Mouse (Mus musculus) adrenal gland, adult 2 months (tissue): Measurements from ENCODE around the gene Washc3. TPM values are rescaled to one million over a fixed set of nuclear protein-coding genes. Genes with fewer than 3 reads are reported as not detected.

Source experiments
- DNase-seq: peaks from one replicate; pipeline ENCODE4 v3.0.0; 2021
- polyA plus RNA-seq: library from polyadenylated mRNA; depleted of rRNA; stranded (reverse); fragments of >200 nt; gene quantifications from 2 replicates; pipeline ENCODE4 v1.2.3, GENCODE M21; 2012; rRNA removed
- total RNA-seq, 2 experiments: library from RNA; stranded (reverse); gene quantifications; 2 replicates each; pipeline ENCODE4 v1.2.3; 2021

Washc3 gene
- total and polyA plus RNA-seq, 3 experiments = 3.8 to 55.0 (median 52.5) TPM

GRCm38 (mm10) chr10:88255556-88255955 is 54.7 kb downstream of the Washc3 start:
- no peak for DNase-seq

GRCm38 (mm10) chr10:88260309-88260708 is 59.4 kb downstream of the Washc3 start:
- no peak for DNase-seq

- no peak for DNase-seq
Observed at GRCm38 (mm10) chr10:88261186-88261585, 60.3 kb downstream of the Washc3 start.

GRCm38 (mm10) chr10:88263383-88263782 is 62.5 kb downstream of the Washc3 start:
- no peak for DNase-seq

- DNase-seq = no peak
Observed at GRCm38 (mm10) chr10:88274045-88274444, 73.2 kb downstream of the Washc3 start.

- no peak for DNase-seq
Observed at GRCm38 (mm10) chr10:88281699-88282098, 80.8 kb downstream of the Washc3 start.

GRCm38 (mm10) chr10:88284343-88284990 is 83.6 kb downstream of the Washc3 start:
- DNase-seq = no peak

GRCm38 (mm10) chr10:88287261-88287660 is 86.4 kb downstream of the Washc3 start:
- DNase-seq = no peak

- DNase-seq = peak; percentile 63
Observed at GRCm38 (mm10) chr10:88288061-88288460, 87.2 kb downstream of the Washc3 start.

- no peak for DNase-seq
Observed at GRCm38 (mm10) chr10:88295091-88295490, 94.2 kb downstream of the Washc3 start.

Other genes starting within 250 kb of the Washc3 start
- gene Pmch, start 110.0 kb upstream of the Washc3 start, total RNA-seq = not detected
- gene Pmch, start 110.0 kb upstream of the Washc3 start, polyA plus RNA-seq = not detected in 2 replicates
- under 1 TPM; 0.62 to 0.89 TPM for gene Parpbp, start 54.2 kb upstream of the Washc3 start, total RNA-seq
- gene Parpbp, start 54.2 kb upstream of the Washc3 start, polyA plus RNA-seq = 0.12 and 0.20 TPM in 2 replicates
- gene Nup37, start 54.1 kb upstream of the Washc3 start, total RNA-seq = 10 to 100 TPM in 1 of 2 experiments, 1 to 10 TPM in 1; 7.1 to 12.0 TPM
- gene Nup37, start 54.1 kb upstream of the Washc3 start, polyA plus RNA-seq = 0.80 and 0.95 TPM in 2 replicates
- 10 to 100 TPM; 10.2 to 23.5 TPM for gene Dram1, start 178.0 kb downstream of the Washc3 start, total RNA-seq
- gene Dram1, start 178.0 kb downstream of the Washc3 start, polyA plus RNA-seq = 18.1 and 39.3 TPM in 2 replicates
- 10 to 100 TPM; 31.1 to 36.3 TPM for gene Gnptab, start 178.0 kb downstream of the Washc3 start, total RNA-seq
- 4.6 and 4.7 TPM in 2 replicates for gene Gnptab, start 178.0 kb downstream of the Washc3 start, polyA plus RNA-seq